Mouse (Mus musculus) lung, postnatal 0 days (tissue): ENCODE data around the gene Med4.

ENCODE experiments used
- CTCF ChIP-seq: IDR thresholded peaks from 2 replicates; pipeline ENCODE4 v1.5.1; 2016; ENCODE audit warnings: antibody characterized with exemption, mild to moderate bottlenecking
- EP300 ChIP-seq: IDR thresholded peaks from 2 replicates; pipeline ENCODE4 v1.6.1; 2016; ENCODE audit warnings: antibody characterized with exemption, mild to moderate bottlenecking, control low read depth

- no peak for TF ChIP-seq EP300
- TF ChIP-seq CTCF, result no peak
Measured at GRCm38 (mm10) chr14:73460514-73461134, 49.2 kb upstream of the Med4 start.
